Mouse (Mus musculus) hindbrain, embryonic 10.5 days (tissue): ENCODE results near the gene Pmm2. TPM values are rescaled to one million over a fixed set of nuclear protein-coding genes. Genes with fewer than 3 reads are reported as not detected.

ENCODE experiments used
- DNase-seq: peaks from one replicate; pipeline ENCODE4 v3.0.0-alpha.2; 2017; ENCODE audit warnings: low spot score
- H3K27ac ChIP-seq: fragments of 300-500 bp; sonication (generic); 2 replicates; pipeline ENCODE4 v1.5.1; 2016; ENCODE audit warnings: mild to moderate bottlenecking, moderate library complexity
- H3K27me3 ChIP-seq: fragments of 300-500 bp; sonication (generic); 2 replicates; pipeline ENCODE4 v1.6.1; 2016; ENCODE audit warnings: mild to moderate bottlenecking; ENCODE audit not compliant: poor library complexity, insufficient read depth, severe bottlenecking
- H3K36me3 ChIP-seq: fragments of 300-500 bp; sonication (generic); 2 replicates; pipeline ENCODE4 v1.6.1; 2016; ENCODE audit warnings: mild to moderate bottlenecking, moderate library complexity
- H3K4me1 ChIP-seq: fragments of 300-500 bp; sonication (generic); replicated peaks from 2 replicates; pipeline ENCODE4 v1.6.1; 2016; ENCODE audit warnings: mild to moderate bottlenecking
- H3K4me3 ChIP-seq: fragments of 300-500 bp; sonication (generic); 2 replicates; pipeline ENCODE4 v1.5.1; 2016; ENCODE audit warnings: mild to moderate bottlenecking, moderate library complexity
- H3K9me3 ChIP-seq: fragments of 300-500 bp; sonication (generic); 2 replicates; pipeline ENCODE4 v1.6.1; 2016; ENCODE audit warnings: mild to moderate bottlenecking, moderate library complexity
- WGBS: fragments of 180-500 bp; shearing (Covaris S2); methylation state at CpG from one replicate; pipeline ENCODE4 v1.1.7; 2016; 5-methylcytosine and 5-hydroxymethylcytosine counted together
- polyA plus RNA-seq: library from polyadenylated mRNA; unstranded; fragments of >200 nt; fragmentation: Nextera tagmentation; extraction: Ambion mirVana; gene quantifications from 2 replicates; pipeline ENCODE4 v1.2.1, GENCODE M21; 2016

The Pmm2 gene
- polyA plus RNA-seq, 1 experiment from 2014 or later, result 45.3 TPM

DNA sequence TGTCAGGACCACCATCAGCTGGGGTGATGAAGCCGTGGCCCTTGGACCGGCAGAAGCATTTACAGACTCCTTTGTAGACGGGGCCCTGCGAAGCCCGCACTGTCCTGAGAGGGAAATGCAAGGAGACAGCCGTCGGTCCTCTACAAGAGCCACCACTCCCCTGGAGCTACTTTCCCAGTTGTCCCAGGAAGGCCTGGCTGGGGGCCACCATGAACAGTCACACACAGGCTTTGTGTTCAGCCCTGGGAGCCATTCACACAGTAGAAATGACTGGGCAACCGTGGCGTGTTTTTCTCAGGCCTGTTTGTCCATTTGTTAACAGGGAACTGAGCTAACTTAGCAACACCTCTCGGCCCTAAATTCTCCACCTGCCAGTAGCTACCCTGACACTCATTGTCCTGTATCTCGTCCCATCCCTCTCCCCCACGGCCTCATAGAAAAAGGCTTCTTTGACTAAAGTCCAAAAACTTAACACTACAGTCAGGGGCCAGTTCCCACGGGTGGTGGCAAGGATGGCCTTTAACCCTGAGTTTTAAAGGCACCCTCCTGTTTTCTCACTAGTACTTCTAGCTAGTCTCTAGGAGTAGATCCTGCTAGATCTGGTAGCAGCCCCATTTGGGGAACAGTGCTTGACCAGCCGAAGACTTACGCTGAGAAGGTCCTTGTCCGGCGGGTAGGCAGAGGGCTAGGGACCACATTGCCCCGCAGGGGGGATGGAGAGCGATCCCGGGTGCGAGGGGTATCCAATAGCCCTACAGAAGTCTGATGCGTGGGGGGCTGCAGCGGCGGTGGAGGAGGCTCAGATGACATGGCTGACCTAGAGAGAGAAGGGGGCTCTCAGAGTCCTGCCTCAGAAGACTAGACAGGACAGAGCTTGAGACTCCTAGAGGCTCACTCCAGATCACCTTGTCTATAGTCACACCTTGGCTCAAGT is 26.4 kb downstream of the Pmm2 start:
- WGBS, result 87% methylated on average over 24 of the region's 24 CpGs
- H3K4me3 ChIP-seq, result no peak overlapping the region
- peaks cover 41% of the 10 kb centered on the region for H3K4me1 ChIP-seq
- H3K36me3 ChIP-seq, result peaks cover 95% of the 10 kb centered on the region
- no peaks in the 10 kb centered on the region for H3K9me3 ChIP-seq
- DNase-seq, result no peak
- H3K27me3 ChIP-seq, result no peaks in the 10 kb centered on the region
- no peak overlapping the region for H3K27ac ChIP-seq

DNA sequence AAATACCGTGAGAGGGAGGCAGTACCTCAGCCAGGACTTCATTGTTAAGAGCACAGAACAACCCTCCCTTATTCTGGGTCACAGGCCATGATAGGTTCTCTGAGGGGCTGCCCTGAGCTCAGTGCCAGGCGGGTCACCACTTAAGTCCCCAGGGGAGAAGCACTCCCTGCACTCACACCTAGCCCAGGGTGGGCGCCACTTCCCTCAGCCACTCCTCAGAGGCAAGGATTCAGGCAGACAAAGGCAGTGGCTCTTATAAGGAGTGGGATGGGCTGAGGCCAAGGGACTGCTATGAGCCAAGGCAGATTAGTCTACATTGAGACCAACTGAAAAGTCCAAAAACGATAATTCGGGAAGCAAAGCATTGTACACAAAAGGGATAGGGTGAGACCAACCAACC is 27.9 kb downstream of the Pmm2 start:
- WGBS, result 81% methylated on average over 5 of the region's 5 CpGs
- no peak for DNase-seq
- Histone ChIP-seq H3K36me3 (peaks cover 85% of the 10 kb centered on the region), H3K4me1 (peaks cover 56% of the 10 kb centered on the region), H3K9me3 (no peaks in the 10 kb centered on the region), H3K4me3 (no peak overlapping the region), H3K27ac (no peak overlapping the region), H3K27me3 (no peaks in the 10 kb centered on the region)

DNA sequence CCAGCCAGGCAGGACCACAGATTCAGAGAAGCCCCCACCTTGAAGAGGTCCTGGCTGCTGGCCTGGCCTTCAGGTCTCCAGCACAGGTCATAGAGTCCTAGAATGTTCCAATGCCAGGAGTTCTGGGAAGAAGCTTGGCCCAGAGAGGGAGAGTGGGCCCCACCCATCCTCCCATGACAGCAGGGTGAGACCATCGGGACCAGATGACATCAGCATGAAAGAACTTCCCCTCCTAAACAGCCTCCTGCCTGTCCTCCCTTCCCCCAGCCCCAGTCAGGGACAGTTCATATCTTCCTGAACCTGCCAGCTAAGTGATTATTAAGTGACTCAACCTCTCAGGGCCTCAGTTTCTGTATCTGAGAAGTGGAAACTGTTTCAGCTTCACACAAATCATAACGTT is 29.0 kb downstream of the Pmm2 start:
- H3K27ac ChIP-seq, result no peak overlapping the region
- no peak overlapping the region for H3K4me3 ChIP-seq
- no peaks in the 10 kb centered on the region for H3K27me3 ChIP-seq
- H3K36me3 ChIP-seq, result peaks cover 76% of the 10 kb centered on the region
- WGBS, result 82% methylated on average over 2 of the region's 2 CpGs
- DNase-seq, result no peak
- H3K9me3 ChIP-seq, result no peaks in the 10 kb centered on the region
- H3K4me1 ChIP-seq, result peaks cover 67% of the 10 kb centered on the region

DNA sequence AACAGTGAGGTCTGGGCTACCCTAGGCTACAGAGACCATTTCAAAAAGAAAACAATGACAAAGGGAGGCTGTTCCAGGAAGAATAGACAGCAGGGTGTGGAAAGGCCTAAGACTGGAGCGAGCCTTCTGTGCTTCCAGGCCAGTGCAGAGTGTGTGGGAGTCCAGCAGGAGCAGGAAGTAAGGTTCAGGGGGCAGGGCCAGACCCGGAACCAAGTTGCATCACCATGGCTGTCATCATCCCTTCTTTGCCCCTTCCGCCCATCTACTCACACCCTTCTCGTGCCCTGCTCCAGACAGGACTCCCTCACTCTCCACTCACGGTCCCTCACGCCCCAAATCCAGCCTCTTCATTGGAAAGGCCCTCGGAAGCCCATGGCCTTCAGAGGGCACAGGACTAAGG is 29.8 kb downstream of the Pmm2 start:
- Histone ChIP-seq H3K27me3 (no peaks in the 10 kb centered on the region), H3K36me3 (peaks cover 68% of the 10 kb centered on the region), H3K27ac (peak overlapping the region; percentile 59), H3K4me1 (peaks cover 72% of the 10 kb centered on the region), H3K9me3 (no peaks in the 10 kb centered on the region), H3K4me3 (no peak overlapping the region)
- DNase-seq, result no peak
- 89% methylated on average over 7 of the region's 7 CpGs for WGBS

DNA sequence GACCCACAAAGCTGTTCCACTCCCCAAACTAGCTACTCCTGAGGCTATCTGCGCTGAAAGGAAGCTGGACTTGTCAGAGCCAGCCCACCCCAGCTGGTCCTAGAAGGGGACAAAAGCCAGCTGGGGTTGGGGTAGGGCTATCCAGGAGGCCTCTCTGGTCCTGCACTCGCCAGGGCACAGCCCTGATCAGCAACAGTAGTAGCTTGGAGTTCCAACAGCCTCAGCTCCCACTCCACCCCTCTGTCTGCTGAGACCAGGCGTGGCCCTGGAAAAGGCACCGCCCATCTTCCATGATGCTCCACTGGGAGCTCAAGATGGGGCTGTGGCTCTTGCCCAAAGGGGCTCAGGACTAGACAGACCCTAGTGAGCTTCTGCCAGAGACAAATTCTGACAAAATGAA is 30.3 kb downstream of the Pmm2 start:
- WGBS, result 74% methylated on average over 4 of the region's 4 CpGs
- H3K27me3 ChIP-seq, result peaks cover 4% of the 10 kb centered on the region
- H3K4me3 ChIP-seq, result peak overlapping the region; percentile 13; the same call in 1 of the 2 replicates
- H3K9me3 ChIP-seq, result no peaks in the 10 kb centered on the region
- peaks cover 76% of the 10 kb centered on the region for H3K4me1 ChIP-seq
- DNase-seq, result no peak
- peak overlapping the region; percentile 59 for H3K27ac ChIP-seq
- H3K36me3 ChIP-seq, result peaks cover 63% of the 10 kb centered on the region

DNA sequence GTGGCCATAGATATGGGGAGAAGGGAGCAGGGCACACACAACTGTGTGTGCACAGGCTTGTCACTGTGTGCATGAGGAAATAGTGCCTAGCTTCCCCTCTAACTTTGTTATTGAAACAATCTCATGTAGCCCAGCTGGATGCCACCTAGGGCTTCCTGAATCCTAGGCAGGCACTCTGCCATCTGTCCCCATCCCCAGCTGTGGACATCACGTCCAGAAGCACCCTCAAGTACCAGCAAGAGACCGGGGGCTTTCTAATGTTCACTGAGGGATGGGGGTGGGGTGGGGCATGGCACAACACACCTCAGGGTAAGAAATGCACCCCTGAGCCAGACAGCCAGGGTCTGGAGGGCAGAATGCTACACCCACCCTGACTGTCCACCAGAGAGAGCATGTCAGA is 30.9 kb downstream of the Pmm2 start:
- 86% methylated on average over 2 of the region's 2 CpGs for WGBS
- no peak for DNase-seq
- 0 out of 2 replicates have a peak overlapping the region, but pooled peaks have one; percentile 78 for H3K4me3 ChIP-seq
- no peaks in the 10 kb centered on the region for H3K9me3 ChIP-seq
- H3K27ac ChIP-seq, result peak overlapping the region; percentile 93; the same call in 1 of the 2 replicates
- H3K36me3 ChIP-seq, result peaks cover 57% of the 10 kb centered on the region
- H3K4me1 ChIP-seq, result peaks cover 73% of the 10 kb centered on the region
- peaks cover 10% of the 10 kb centered on the region for H3K27me3 ChIP-seq

DNA sequence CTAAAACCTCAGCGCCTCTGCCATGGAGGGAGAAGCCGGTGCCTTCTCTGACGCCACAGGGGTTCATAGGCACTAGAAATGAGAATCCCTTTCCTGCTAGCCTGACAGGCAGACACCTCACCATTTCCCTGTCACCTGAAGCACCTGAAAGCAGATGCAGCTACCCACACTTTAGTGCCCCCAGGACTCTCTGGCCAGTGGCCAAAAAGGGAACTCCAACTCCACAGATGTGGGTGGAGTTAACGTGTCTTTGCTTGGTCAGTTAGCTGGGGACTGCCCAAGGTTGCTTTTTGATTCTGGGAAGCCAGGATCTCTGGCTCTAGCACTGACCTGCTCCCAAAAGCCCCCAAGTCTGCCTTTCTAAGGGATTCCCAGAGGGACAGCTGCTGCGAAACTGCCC is 32.0 kb downstream of the Pmm2 start:
- Histone ChIP-seq H3K27ac (peak overlapping the region; percentile 93), H3K36me3 (peaks cover 46% of the 10 kb centered on the region), H3K9me3 (no peaks in the 10 kb centered on the region), H3K4me3 (peak overlapping the region; percentile 78), H3K4me1 (peaks cover 70% of the 10 kb centered on the region), H3K27me3 (peaks cover 17% of the 10 kb centered on the region)
- 58% methylated on average over 5 of the region's 5 CpGs for WGBS
- no peak for DNase-seq

DNA sequence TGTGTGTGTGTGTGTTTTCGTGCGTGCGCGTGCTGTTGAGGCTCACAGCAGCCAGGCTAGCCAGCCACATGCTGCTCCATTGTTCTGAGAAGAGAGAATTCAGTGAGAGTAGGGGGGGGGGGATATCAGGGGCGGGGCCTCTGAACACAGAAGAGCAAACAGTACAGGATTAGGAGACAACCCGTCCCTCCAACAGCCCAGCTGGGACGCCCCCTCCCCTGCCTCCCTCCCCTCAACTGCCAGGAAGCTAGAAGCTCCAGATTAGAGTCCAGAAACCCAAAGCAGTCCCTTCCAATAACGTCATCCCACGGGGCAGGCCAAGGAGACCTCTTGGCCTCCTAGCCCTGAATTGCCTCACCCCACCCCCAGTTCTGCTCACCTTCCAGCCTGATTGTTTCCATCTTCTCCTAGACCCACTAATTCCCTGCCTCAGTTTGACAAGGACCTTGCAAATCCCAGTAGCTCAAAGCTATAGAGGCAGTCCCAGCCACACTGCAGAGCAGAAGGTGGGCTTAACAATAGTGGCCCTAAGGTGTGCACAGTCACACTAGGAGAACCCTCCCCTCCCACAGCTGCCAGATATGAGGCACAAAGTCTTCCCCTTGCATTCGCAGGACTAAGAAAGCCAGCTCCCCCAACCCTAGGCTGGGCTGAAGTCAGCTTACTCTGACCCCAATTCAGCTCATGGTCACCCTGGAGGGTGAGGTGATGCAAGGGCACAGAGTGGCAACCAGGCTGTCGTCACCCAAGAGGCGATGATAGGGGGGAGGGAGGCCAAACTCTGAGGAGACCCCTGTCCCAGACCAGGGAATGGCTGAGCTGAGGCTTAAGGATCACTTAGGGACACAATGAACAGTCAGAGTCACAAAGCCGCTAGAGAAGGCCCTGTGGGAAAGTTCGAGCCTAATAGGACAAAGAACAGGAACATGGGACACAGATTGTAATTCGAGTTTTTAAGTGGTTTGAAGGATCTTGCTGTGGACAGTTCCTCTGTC is 32.9 kb downstream of the Pmm2 start:
- no peaks in the 10 kb centered on the region for H3K9me3 ChIP-seq
- H3K27ac ChIP-seq, result peak overlapping the region; percentile 93
- H3K4me3 ChIP-seq, result peak overlapping the region; percentile 78
- peaks cover 39% of the 10 kb centered on the region for H3K36me3 ChIP-seq
- DNase-seq, result peak; percentile 79
- peaks cover 67% of the 10 kb centered on the region for H3K4me1 ChIP-seq
- WGBS, result 4% methylated on average over 15 of the region's 15 CpGs
- H3K27me3 ChIP-seq, result peaks cover 17% of the 10 kb centered on the region

DNA sequence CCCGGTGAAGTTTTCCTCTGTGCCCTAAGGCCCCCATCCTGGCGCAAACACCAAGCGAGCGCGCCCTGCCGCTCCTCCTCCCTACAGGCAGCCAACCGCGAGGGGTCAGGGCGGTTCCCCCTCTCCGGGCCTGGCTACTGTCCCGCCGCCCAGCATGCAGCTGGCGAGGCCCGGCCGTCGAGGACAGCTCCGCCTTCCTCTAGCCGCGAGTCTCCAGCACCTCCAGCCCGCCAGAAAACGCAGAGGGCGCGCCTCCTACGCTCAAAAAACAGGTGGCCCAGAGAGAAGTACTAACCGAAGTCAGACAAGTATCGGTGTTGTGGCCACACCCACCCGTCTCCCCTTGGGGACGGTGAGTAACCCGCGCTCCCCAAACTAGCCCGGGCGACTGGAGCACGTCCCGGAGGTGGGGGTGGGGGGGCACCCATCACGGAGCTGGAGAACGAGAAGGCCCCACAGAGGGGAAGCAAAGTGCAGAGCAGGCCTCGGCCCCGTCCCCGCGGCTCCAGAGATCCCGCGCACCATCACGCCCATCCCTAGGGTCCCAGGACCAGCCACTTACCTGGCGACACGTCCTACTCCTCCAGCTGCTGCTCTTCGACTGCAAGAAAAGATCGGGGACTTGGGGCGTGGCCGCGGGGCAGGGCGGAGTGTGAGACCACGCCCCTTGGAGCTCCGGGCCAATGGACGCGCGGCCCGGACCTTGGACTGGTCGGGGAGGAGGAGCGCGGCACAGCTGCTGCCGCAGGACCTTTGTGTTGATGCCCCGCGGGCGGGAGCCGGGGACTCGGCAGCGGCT is 34.3 kb downstream of the Pmm2 start, which contains the start of gene Carhsp1:
Gene Carhsp1 (minus strand): TSS at position 605 of the 799 bp plus-strand sequence.
- H3K4me3 ChIP-seq, result peak within 1 kb of the TSS; percentile 78
- H3K9me3 ChIP-seq, result no peaks in the 10 kb centered on the region
- H3K4me1 ChIP-seq, result peaks cover 55% of the 10 kb centered on the region
- peaks cover 26% of the 10 kb centered on the region for H3K36me3 ChIP-seq
- peak within 1 kb of the TSS; percentile 93 for H3K27ac ChIP-seq
- peak; percentile 96 for DNase-seq
- peaks cover 17% of the 10 kb centered on the region for H3K27me3 ChIP-seq
- WGBS, result under 1% methylated on average over 67 of the region's 67 CpGs

DNA sequence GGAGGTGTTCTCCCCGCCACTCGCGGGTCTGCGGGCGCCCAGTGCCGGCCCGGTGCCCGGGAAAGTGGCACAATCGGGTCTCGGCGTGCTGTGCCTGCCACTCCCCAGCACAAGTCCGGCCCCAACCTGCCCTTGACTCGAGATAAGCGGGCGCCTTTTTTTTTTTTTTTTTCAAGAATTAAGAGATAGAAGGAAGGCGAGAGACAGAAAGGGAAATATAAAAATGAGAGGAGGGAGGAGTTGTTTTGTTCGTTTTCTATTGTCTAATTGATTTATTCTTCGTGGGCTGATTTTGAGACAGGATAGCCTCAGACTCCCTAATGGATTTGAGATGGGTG is 34.8 kb downstream of the Pmm2 start:
- under 1% methylated on average over 18 of the region's 18 CpGs for WGBS
- peaks cover 21% of the 10 kb centered on the region for H3K36me3 ChIP-seq
- no peak for DNase-seq
- no peaks in the 10 kb centered on the region for H3K9me3 ChIP-seq
- peak overlapping the region; percentile 78 for H3K4me3 ChIP-seq
- peaks cover 17% of the 10 kb centered on the region for H3K27me3 ChIP-seq
- H3K27ac ChIP-seq, result peak overlapping the region; percentile 93
- peaks cover 50% of the 10 kb centered on the region for H3K4me1 ChIP-seq

DNA sequence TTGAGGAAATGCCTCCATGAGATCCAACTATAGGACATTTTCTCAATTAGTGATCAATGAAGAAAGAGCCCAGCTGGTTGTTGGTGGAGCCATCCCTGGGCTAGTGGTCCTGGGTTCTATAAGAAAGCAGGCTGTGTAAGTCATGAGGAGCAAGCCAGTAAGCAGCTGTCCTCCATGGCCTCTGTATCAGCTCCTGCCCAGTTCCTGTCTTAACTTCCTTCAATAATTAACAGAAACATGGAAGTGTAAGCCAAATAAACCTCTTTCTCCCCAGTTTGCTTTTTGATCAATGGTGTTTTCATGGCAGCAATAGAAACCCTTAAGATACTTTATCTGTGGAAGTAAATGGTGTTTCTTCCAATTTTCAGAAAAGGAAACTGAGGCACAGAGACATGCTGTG is 35.3 kb downstream of the Pmm2 start:
- Histone ChIP-seq H3K4me1 (peaks cover 45% of the 10 kb centered on the region), H3K27me3 (peaks cover 17% of the 10 kb centered on the region), H3K36me3 (peaks cover 16% of the 10 kb centered on the region), H3K27ac (no peak overlapping the region), H3K4me3 (no peak overlapping the region), H3K9me3 (no peaks in the 10 kb centered on the region)
- no peak for DNase-seq

DNA sequence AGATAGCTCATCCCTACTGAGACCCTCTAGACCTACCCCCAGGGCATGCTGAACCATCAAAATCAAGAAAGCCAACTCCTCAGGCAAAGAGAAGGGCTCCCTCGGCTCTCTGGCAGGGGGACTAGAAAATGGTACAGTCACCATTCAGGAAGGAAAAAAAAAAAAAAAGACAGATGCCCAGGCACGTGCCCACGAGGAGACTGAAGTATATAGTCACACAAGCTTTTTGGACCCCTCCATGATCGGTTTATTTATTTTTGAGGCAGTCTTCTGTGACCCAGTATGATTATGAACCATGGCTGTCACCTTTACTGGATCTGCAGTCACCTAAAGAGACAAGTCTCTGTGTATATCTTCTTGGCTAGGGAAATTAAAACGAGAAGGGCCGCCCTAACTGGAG is 35.9 kb downstream of the Pmm2 start:
- Histone ChIP-seq H3K4me3 (no peak overlapping the region), H3K4me1 (peaks cover 40% of the 10 kb centered on the region), H3K27ac (no peak overlapping the region), H3K9me3 (no peaks in the 10 kb centered on the region), H3K36me3 (peaks cover 11% of the 10 kb centered on the region; the same call in 1 of the 2 replicates), H3K27me3 (peaks cover 17% of the 10 kb centered on the region)
- DNase-seq, result no peak
- 75% methylated on average over 6 of the region's 6 CpGs for whole genome bisulfite sequencing
